Mouse (Mus musculus) bone marrow macrophage, adult 2 months (primary cell): ENCODE results near the gene Fam186b.

Source experiments
- CTCF ChIP-seq: IDR thresholded peaks from 2 replicates; pipeline ENCODE4 v1.5.1; 2012; ENCODE audit warnings: low read depth, mild to moderate bottlenecking, low read length, moderate library complexity
- POLR2A ChIP-seq: IDR thresholded peaks from 2 replicates; pipeline ENCODE4 v1.6.1; 2012; ENCODE audit warnings: mild to moderate bottlenecking, low read depth, low read length, borderline replicate concordance

GRCm38 (mm10) chr15:99225081-99225810, 70.4 kb downstream of the Fam186b start:
- no peak for TF ChIP-seq POLR2A
- no peak for TF ChIP-seq CTCF
